Mouse (Mus musculus): ENCODE results near the gene 4933405L10Rik.

GRCm38 (mm10) chr8:105708675-105709074 lies 1.2 kb downstream of the 4933405L10Rik start:
- TF ChIP-seq POLR2A (IDR thresholded peaks at IDR 0.05; ENCODE audit: control insufficient read depth, extremely low read depth, insufficient read depth, low read length, poor library complexity) (no peak), CTCF (IDR thresholded peaks at IDR 0.05; ENCODE audit: borderline replicate concordance, control insufficient read depth, extremely low read depth, insufficient read depth, low read length, poor library complexity) (no peak)

Measured in thymus, adult 2 months (tissue).